Mouse (Mus musculus) T-cell, adult 2 months (primary cell): ENCODE measurements around the gene Lmx1a.

Experiments
- DNase-seq: peaks from one replicate; pipeline ENCODE4 v3.0.0; 2022; ENCODE audit warnings: low spot score

Gene Lmx1a

DNA sequence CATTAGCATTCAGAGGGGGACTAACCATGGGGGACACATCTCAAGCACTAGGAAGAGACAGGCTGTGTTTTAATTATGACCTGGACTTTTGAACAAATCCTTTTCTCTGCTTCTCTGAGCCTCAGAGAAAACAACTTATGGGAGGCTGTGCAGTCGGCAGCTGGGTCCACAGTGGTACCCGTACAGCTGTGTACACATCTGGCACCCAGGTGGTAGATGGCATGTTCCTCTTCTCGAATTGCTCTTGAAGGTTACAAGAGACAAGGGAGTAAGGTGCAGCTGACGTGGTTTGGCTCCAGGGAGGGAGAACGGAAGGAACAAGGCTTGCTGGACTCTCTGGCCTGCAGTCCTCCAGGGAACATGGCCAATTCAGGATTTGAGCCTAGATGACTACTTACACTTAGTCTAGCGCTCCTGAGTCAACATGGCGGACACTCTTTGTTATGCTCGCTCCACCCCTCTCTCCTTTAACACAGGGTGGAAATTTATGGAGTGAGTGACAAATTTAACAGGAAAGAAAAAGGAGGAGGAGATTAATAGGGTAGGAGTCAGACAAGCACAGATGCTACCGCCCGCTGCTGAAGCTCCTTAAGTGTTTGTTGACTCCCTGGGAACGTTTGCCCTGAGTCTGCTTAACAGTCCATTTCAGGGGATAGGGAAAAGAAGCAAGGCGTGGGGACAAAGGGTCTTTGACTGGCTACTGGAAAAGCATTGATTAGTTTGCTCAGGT lies 99.8 kb downstream of the Lmx1a start:
- no peak for DNase-seq

DNA sequence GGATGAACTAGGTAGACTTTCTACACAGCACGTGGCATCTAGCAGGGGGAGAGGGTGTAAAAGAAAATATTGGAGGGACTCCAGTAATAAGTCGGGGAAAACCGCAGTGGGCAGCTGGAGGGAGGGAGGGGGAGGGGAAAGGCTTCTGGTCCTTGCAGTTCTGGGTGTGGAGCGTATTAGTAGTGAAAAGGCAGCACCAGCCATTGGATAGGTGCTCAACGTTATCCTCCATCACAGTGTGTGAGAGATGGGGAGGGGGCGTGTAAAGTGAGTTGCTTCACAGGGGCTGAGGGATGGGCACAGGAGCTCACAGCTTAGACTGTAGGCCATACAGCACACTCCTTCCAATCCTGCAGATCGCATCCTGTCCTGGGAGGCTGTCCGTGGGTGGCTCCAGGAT lies 100.4 kb downstream of the Lmx1a start:
- DNase-seq: no peak

DNA sequence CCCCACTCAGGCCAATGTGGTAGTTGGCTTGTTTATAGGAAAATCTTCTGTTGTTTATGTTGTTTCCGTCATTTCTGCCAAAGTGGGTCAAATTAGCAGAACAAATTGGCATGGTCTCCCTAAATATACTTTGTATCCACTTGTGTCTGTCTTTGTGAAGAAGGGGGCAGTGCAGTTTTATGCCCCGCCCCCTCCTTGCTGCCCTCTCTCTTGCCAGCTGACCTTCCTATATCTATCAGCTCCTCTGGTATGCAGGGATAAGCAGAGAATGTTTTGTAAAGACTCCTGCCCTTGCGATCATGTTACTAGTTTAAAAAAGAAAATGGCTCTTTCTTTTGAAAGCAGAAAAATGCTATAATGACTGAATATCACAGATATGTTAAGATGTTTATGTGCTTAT lies 101.7 kb downstream of the Lmx1a start:
- no peak for DNase-seq

DNA sequence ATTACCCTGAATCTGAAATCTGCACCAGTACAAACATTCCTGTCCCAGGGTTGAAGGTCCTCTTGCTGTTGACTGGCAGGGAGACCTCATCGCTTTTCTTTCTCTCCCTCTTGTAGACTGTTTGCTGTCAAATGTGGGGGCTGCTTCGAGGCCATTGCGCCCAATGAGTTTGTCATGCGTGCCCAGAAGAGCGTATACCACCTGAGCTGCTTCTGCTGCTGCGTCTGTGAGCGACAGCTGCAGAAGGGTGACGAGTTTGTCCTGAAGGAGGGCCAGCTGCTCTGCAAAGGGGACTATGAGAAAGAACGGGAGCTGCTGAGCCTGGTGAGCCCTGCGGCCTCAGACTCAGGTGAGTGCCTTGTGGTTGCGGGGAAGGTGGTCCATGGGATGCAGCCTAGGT lies 102.2 kb downstream of the Lmx1a start:
- no peak for DNase-seq

DNA sequence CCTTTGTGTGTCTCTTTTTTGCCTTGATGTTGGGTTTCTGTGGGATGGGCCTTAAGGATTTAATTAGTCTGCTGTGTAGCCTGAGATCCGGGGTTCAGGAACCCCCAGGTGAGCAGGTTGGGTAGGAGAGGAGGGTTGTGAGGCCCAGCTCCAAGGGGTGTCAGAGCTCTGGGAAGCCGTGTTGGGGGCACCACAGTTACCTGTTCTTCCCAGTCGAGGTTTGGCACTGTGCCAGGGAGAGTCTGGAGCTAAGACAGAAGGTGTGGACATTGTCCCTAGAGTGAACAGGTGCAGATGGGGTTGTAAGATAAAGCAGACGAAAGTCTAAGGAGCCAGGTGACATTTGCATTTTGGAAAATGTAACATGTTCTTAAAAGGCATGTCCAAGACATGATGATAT lies 112.9 kb downstream of the Lmx1a start:
- DNase-seq: no peak

DNA sequence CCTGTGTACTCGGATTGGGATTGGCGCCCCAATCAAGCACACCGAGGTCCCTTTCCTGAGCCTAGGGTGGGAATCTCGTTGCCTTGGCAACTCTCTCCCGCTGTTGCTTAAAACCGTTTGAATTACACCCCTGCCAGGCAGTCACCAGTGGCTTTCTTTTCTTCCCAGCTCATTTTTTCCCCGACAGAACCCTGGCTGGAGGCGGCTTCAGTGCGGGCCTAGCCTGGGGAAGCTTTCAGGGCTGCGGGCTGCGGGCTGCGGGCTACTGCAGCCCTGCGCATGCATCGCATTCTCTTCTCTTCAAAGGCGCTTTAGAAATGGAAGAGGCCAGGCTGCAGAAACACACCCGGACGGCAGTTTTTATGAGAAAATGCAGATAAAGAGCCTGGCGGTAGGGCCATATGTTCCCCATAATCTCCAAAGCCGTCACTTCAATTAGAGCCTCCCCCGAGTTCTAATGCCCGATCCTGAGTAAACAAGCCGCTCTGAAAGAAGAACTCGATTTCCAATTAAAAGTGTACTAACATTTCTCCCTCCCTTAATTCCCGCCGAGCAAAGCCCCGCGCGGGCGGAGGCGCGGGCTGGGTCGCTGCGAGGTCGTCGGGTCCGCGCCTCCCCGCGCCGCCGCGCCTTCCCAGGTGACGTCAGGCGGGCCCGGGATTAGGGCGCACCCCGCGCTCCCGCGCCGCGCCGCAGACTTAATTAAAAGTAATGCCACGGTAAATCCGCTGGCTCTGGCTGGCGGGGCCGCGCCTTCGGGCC lies 113.7 kb downstream of the Lmx1a start:
- DNase-seq: no peak

DNA sequence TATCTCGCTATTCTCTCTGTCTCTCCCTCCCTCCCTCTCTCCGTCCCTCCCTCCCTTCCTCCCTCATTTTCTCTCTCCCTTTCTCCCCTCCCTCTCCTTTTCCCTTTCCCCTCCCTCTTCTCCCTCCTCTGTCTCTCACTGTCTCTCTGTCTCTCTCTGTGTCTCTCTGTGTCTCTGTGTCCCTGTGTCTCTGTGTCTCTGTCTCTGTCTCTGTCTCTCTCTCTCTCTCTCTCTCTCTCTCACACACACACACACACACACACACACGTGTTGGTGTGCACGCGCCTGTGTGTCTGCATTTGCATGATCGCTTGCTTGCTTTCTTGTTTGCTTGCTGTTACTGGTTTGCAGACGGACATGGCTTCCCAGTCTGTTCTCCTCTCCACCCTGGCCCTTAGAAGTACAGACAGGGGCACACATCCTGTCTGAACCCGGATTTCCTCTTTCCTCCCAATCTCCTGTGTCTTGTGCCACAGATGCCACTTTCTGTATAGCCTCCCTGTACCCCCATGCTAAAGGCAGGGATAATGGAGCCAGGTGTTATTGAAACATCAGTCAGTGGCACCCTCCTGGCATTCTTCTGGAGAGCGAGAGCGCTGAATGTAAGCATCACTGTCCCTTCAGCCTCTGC lies 114.4 kb downstream of the Lmx1a start:
- DNase-seq: no peak

DNA sequence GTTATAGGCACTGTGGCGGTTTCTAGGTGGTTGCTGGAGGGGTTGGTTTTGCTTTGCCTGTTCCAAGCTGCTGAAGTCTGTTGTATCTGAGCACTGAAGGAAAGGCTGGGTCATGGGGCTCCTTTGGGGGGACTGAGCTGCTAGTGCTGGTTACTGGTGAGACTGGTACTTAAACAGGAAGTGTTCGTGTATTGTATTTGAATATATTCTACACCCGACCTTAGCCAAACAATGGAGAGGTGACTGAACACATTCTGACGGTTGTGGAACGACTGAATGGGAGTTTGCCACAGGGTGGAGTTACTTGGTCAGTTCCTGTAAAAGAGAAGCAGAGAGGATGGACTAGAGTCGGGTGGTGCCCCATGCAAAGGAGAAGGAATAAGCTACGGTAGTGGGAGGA lies 115.8 kb downstream of the Lmx1a start:
- DNase-seq: no peak

DNA sequence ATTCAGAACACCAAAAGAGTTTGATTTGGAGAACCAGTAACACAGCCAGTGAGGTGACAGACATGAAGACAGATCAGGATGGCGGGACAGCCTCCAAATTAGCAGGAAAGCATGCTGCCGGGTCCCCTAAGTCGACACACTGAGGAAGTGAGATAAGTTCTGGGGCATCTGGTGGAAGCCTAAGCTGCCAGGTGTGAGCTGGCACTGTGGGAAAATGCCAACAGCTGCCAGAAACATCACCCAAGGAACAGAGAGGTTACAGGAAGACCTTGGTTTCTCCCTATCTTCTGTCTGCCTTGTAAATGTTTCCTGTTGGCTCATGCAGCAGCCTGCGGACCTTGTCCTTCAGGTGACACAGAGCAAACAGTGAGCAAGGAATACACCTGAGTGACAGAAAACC lies 122.1 kb downstream of the Lmx1a start:
- no peak for DNase-seq

DNA sequence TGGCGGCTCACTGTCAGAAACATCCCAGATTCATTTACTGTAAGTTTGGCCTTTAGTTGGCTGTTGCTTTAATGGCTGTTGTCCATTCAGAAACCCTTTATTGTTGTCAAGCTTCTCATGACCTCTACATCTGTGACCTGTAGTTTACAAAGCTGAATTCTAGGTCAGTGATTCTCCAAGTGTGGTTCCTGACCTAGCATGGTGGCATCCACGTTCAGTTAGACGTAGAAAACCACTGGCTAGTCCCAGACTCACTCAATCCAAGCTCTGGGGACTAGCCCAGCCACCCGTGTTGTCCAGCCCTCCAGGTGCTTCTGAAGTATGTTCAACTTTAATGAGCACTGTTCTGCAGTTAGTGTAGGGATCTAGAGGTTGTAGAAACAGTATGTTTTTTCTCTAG lies 126.1 kb downstream of the Lmx1a start:
- no peak for DNase-seq

DNA sequence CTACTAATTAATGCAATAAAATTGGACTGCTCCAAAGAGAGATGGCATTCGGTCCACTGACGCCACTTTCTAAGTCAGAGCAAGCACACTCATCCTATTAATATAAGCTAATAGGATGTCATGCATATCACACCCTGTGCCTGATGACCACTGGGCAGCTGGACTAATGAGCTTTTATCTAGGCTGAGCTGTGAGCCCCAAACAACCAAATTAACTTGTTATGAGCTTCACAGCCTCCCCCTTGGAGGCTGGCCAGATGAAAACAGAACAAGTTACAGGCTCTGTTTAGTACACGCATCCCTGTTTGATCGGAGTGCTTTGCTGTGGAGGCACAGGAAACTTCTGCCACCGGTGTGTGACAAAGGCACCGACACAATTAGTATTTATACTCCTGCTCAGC lies 128.0 kb downstream of the Lmx1a start:
- DNase-seq: no peak

DNA sequence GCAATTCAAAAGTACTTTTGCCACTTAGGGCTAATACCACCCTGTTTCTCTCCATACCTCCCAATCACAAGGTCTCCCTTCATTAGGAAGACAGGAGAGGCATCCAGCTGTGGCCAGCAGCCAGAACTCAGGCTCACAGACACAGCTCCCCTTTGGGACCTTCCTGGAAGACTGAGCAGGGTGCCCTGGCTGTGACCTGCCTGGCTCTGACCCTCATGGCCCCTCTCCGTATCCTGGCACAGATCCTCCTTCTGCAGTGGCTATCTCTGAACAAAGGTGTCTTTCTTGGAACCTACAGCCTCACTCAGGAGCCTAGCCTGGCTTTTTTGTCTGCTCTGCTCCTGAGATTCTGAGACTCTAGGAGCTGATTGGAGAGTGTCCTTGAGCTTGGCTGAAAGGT lies 128.6 kb downstream of the Lmx1a start:
- DNase-seq: no peak

DNA sequence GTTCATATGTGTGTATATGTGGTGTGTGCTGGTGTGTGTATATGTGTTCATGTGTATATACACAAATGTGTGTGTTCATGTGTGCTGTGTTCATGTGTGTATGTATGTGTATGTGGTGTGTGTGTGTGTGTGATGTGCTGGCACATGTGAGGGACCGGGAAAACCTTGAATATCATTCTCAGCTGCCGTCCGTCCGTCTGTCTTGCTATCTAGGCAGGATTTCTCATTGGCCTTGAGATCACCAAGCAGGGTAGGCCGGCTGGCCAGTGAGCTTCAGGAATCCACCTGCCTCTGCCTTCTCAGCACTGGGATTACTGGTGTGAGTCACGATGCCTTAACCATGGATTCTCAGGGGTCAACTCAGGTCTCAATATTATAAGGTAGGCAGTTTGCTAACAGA lies 131.0 kb downstream of the Lmx1a start:
- no peak for DNase-seq

DNA sequence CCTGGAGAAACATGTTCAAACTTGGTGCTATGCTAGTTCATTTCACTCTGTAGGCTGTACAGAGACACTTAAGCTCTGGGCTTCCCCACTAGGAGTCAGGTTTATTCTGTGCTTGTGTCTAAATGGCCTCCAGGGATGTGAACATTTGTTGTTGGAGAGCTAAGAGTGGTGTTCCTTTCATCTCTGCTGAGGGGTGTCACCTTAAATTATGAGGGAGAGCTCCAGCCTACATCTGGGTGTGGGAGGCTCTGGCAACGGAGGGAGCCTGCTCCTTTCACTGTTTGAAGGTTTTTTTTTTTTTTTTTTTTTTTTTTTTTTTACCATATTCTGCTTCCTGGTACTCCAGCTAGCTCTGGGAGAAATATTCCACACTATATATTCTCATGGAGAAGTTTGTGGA lies 132.1 kb downstream of the Lmx1a start:
- DNase-seq: no peak

DNA sequence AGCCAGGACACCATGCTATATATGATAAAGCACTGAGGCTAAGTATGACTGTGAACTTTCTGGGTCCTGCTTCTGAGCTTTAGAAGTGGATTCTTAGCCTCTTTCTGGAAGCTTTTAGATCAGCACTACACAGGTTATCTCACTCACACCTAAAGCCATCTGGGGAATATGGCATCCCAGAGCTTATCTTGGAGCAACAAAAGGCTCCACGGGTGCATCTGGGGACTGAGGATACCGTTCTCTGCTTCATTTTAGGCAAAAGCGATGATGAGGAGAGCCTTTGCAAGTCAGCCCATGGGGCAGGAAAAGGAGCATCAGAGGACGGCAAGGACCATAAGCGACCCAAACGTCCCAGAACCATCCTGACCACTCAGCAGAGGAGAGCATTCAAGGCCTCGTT lies 141.3 kb downstream of the Lmx1a start:
- no peak for DNase-seq

DNA sequence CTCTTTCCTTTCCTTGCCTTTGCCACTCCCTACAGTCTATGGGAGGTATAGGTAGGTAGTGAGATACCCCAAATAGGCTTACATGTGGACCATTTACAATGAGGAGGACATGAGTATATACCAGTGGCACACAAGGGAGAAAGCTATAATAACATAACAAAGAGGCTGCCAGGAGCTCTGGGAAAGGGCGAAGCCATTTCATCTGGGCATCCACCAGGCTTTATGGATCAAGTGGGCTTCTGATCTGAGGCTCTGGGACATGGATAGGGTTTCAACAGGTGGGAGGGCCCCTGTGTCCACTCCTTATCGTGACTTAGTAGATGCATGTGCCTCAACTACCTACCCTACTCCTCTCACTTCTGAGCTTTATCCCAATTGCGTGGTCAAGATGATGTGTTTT lies 142.6 kb downstream of the Lmx1a start:
- DNase-seq: no peak

DNA sequence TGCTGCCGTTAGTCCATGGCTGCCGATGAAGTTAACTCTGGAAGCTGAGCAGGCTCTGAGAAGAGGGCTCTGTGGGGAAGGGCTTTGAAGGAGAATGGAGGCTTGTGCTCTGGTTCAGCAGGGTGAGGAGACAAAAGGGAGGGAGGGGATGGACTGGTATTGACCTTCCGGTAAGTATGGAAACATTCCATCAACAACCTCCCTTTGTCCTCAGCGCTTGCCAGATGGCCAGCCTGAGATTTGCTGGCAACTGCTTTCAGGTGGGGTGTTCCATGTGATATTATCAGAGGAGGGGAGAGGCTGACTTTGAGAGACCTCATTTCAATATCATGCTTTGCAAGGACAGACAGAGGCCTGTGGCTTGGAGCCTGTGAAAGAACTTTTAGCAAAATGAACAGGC lies 165.8 kb downstream of the Lmx1a start:
- no peak for DNase-seq

DNA sequence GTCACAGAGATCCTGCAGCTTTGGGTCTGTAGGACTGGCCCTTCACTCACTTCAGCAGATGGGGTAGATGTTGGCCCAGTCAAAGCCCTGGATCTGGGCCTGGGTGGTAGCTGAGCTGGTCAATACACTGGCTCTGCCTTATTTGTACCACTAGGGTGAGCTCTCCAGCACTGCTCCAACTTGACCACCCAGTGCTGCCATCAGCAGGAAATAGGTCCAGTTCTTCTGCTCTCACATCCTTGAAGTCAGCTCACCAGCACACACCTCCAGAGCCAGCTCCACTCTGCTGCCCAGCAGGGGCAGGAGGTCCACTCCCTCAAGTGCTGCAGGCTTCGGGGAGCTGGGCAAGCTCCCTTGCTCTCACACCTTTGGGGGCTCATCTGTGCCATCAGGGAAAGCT lies 183.0 kb downstream of the Lmx1a start:
- DNase-seq: no peak

DNA sequence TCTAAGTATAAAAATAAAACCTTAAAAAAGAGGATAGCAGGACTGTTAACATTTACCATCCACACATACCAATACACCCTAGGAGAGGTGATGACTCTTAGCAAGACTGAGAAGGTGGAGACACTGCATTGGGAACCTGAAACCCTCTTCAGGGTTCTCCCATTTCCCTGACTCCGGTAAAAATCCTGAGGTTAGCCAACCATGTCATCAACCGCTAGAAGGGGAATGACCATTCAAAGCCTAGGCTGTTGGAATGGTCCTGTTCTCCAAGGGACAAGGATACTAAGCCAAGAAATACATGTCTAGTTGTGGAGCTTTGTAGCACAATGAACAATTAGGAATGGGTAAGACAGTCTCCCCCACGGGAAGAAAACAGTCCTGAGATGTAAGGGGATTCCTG lies 185.1 kb downstream of the Lmx1a start:
- no peak for DNase-seq

DNA sequence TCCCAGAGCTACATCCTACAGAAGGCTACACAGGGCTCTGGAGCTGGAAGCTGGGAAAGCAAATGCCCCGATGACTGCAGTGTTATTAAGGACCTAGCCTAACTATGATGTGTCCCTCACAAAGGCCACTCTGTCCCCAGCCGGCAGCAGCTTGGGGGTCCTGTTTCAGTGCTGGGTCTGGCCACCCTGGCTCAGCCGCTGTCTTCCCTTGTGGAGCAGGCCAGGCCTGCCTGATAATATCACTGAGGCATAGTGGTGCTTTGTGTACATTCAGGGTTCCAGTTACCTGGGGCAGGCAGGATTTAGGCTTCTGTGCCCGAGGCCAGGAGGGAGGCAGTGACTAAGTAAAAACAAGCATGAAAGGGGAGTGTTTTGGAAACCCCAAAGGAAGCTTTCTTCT lies 188.9 kb downstream of the Lmx1a start:
- DNase-seq: no peak

DNA sequence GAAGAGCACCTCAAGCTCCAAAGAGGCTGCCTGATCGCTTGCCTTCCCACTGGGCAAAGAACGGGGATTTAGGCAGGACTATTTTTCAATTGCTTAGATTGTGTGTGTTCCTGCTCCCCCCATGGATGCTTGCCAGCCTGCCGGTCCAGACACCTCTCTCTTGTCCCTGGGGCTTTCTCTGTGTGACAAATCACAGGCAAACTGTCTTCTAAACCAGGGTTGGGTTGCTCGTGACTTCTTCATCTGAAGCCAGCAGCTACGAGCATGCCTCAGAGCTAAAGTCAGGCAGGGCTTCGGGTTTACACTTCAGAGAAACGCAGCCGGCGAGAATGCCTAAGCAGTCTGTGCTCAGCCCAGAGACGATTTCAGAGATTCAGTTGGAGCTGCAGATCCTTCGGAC lies 189.3 kb downstream of the Lmx1a start:
- no peak for DNase-seq

DNA sequence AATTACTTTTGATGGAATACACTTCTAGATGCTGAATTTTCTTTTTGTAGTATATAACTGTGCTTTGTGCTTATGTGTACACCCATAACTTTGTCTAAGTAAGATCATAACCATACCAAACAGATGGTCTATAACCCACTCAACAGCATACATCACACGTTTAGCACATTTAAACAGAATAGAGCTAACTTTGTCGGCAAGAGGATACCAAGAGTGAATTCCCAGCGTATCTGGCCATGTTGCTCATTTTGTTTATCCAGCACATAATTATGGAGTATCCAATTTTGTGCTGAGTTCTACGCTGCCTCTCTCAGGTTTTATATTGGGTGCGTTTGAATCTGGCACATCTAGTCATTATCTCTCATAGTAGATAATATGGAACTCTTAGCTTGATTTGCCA lies 196.7 kb downstream of the Lmx1a start:
- no peak for DNase-seq

DNA sequence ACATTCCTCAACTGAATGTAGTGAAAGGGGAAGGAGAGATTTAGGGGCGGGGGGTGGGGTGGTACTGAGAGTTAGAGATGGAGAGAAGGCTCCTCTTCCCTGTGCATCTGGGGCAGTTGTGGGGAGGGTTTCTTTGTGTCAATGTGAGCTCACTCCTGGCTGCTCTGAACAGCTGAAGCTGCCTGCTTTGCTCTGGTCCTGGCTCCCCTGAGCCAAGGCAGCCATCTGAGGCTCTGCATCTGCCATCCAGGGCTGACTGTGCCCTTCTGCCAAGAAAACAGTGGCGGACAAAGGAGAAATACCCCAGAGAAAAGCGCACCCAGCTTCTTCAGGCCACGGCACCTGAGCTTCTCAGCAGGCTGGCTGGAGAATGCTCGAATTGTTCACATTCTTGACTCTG lies 199.1 kb downstream of the Lmx1a start:
- DNase-seq: no peak

DNA sequence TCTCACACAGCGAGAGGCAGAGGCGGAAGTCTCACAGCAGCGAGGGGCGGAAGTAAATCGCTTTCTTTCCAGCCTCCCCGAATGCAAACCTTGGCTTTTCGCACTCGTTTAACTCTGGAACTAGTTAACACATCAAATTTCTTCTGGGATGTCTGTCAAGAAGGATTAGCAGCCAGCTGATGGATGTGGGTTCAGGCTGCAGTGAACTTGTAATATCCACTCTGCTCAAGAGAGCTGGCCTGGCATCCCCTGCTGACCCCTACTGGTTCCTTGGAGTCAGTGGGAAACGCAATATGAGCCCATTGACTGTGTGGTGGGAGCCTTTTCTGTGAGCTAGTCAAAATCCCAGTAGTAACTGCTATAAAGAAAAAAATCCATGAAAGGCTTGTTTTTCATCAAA lies 199.8 kb downstream of the Lmx1a start:
- DNase-seq: no peak
